Mouse (Mus musculus): Measurements from ENCODE around the gene Atg7. TPM values are rescaled to one million over a fixed set of nuclear protein-coding genes. Genes with fewer than 3 reads are reported as not detected.

The Atg7 gene
- total and polyA plus RNA-seq, 2 experiments from 2014 or later: 17.1 to 21.5 TPM

DNA sequence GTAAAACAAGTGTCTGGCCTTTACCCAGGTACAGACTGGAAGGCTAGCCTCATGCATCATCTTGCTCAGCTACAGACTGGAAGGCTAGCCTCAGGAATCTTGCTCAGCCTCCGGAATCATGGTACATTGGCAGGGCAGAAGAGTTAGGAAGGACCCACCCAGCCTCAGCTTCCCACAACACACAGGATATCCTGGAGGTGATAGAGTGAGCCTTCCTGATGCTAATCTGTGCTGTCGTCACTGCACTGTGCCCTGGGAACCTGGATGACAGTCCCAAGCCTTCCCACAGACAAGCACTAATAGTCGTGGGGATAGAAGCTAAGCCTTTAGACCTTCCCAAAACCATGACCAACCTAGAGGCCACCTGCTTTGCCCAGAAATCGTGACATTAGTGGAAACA, 223.7 kb downstream of the Atg7 start:
- Histone ChIP-seq H3K27ac (ENCODE audit: low read depth, low read length) (no peak overlapping the region; the same call in 1 of the 2 replicates), H3K4me2 (ENCODE audit: low read depth, low read length, poor library complexity, severe bottlenecking) (no peak overlapping the region), H3K4me1 (ENCODE audit: insufficient read depth, low read length) (peaks cover 11% of the 10 kb centered on the region; the same call in 1 of the 2 replicates), H3K4me3 (ENCODE audit: low read depth, low read length) (no peak overlapping the region), H3K27me3 (ENCODE audit: insufficient read depth, low read length) (no peaks in the 10 kb centered on the region), H3K9ac (replicated peaks; ENCODE audit: low read length, poor library complexity, severe bottlenecking) (no peak overlapping the region), H3K36me3 (ENCODE audit: insufficient read depth, low read length) (peaks cover 9% of the 10 kb centered on the region; the same call in 1 of the 2 replicates), H3K9me3 (ENCODE audit: low read length) (no peaks in the 10 kb centered on the region)
- ATAC-seq (ENCODE audit: low FRiP score) (no peak), DNase-seq (ENCODE audit: low spot score) (no peak)
- TF ChIP-seq CTCF (IDR thresholded peaks at IDR 0.05): no peak
- 76% methylated on average over 4 of the region's 4 CpGs for WGBS

DNA sequence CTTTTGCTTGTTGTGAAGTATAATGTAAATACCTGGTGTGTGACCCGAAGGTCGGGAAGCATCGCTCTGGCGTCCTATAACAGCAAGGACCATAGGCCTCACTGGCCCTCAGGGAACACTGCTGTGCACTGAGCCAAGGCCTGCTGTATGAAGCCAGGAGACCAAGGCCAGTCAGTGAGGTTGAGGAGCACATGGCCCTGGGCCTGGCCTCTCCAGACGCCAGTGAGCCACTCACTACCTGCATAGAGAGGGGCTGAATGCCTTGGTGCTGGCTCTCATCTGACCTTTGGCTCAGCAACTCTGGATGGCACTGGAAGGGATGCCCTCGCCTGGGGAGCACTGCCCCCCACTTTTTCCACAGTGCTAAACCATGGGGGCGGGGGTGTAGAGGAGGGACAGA, 225.8 kb downstream of the Atg7 start:
- ATAC-seq (ENCODE audit: low FRiP score): no peak
- TF ChIP-seq CTCF (IDR thresholded peaks at IDR 0.05): no peak
- Histone ChIP-seq H3K9ac (replicated peaks; ENCODE audit: low read length, poor library complexity, severe bottlenecking) (no peak overlapping the region), H3K27me3 (ENCODE audit: insufficient read depth, low read length) (no peaks in the 10 kb centered on the region), H3K9me3 (ENCODE audit: low read length) (no peaks in the 10 kb centered on the region), H3K4me3 (ENCODE audit: low read depth, low read length) (no peak overlapping the region), H3K4me1 (ENCODE audit: insufficient read depth, low read length) (peaks cover 11% of the 10 kb centered on the region; the same call in 1 of the 2 replicates), H3K27ac (ENCODE audit: low read depth, low read length) (no peak overlapping the region), H3K36me3 (ENCODE audit: insufficient read depth, low read length) (no peaks in the 10 kb centered on the region), H3K4me2 (ENCODE audit: low read depth, low read length, poor library complexity, severe bottlenecking) (no peak overlapping the region)
- 89% methylated on average over 7 of the region's 7 CpGs for WGBS
- no peak for DNase-seq (ENCODE audit: low spot score)

DNA sequence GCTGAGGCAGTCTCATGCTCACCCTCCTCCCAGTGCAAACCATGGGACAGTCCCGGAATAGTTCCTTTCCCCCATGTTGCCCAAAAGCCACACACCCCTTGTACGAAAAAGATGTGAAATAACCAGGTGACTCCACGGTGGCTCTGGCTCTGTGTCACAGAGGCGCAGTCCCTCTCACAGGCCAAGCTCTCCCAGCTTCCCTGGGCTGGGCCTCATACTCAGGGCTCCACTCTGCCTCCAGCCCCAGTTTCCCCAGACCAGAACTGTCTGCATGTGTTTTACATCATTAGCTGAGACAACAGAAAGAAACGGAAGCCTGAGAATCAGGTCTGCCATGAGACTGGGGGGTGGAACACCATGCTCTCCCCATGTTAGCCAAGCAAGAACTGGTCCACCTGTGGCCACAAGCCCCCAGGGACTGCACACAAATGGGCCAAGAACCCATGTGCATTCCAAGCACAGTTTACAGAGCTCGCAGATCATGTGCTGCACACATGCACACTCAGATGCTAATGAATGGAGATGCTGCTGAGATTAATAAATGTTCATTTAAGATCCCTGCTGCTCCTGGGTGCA, 226.7 kb downstream of the Atg7 start:
- H3K4me3 ChIP-seq (ENCODE audit: low read depth, low read length): no peak overlapping the region
- no peak overlapping the region for H3K27ac ChIP-seq (ENCODE audit: low read depth, low read length)
- no peak overlapping the region for H3K4me2 ChIP-seq (ENCODE audit: low read depth, low read length, poor library complexity, severe bottlenecking)
- no peak overlapping the region for H3K9ac ChIP-seq (replicated peaks; ENCODE audit: low read length, poor library complexity, severe bottlenecking)
- peaks cover 19% of the 10 kb centered on the region; the same call in 1 of the 2 replicates for H3K4me1 ChIP-seq (ENCODE audit: insufficient read depth, low read length)
- no peak for TF ChIP-seq CTCF (IDR thresholded peaks at IDR 0.05)
- DNase-seq (ENCODE audit: low spot score) (peak; percentile 45), ATAC-seq (ENCODE audit: low FRiP score) (no peak)
- no peaks in the 10 kb centered on the region for H3K9me3 ChIP-seq (ENCODE audit: low read length)
- no peaks in the 10 kb centered on the region for H3K27me3 ChIP-seq (ENCODE audit: insufficient read depth, low read length)
- 69% methylated on average over 6 of the region's 6 CpGs for WGBS
- H3K36me3 ChIP-seq (ENCODE audit: insufficient read depth, low read length): no peaks in the 10 kb centered on the region

DNA sequence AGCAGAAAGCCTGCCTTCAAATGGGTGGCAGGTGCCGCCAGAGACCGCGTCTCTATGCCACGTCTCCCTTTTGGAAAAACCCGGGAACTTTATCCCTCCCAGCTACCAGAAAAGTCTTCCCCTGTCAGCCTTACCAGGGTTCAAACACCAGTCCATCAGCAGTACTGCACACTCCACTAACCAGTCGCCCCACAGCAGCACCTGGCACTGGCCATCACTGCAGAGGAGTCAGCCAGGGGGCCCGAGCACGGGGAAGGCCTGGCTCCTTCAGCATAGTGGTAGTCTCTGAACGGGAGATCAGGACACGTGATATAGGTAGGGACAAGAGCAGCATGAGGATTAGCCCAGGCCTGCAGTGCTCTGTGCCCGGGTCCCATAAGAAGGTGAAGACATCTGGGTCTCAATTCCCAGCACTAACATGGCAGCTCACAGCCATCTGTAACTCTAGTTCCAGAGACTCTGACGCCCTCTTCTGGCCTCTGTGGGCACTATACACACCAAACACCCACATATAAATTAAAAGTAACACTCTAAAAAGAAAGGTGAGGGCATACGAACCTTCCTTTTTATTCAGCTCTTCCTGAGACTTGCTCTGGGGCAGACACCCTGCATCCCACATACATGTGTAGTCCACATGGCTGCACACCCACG, 228.2 kb downstream of the Atg7 start:
- TF ChIP-seq CTCF (IDR thresholded peaks at IDR 0.05): no peak
- Histone ChIP-seq H3K4me2 (ENCODE audit: low read depth, low read length, poor library complexity, severe bottlenecking) (no peak overlapping the region), H3K9ac (replicated peaks; ENCODE audit: low read length, poor library complexity, severe bottlenecking) (no peak overlapping the region), H3K27ac (ENCODE audit: low read depth, low read length) (no peak overlapping the region), H3K9me3 (ENCODE audit: low read length) (no peaks in the 10 kb centered on the region), H3K36me3 (ENCODE audit: insufficient read depth, low read length) (no peaks in the 10 kb centered on the region), H3K27me3 (ENCODE audit: insufficient read depth, low read length) (no peaks in the 10 kb centered on the region), H3K4me1 (ENCODE audit: insufficient read depth, low read length) (peaks cover 31% of the 10 kb centered on the region), H3K4me3 (ENCODE audit: low read depth, low read length) (no peak overlapping the region)
- no peak for ATAC-seq (ENCODE audit: low FRiP score)
- 89% methylated on average over 14 of the region's 14 CpGs for WGBS
- DNase-seq (ENCODE audit: low spot score): no peak

DNA sequence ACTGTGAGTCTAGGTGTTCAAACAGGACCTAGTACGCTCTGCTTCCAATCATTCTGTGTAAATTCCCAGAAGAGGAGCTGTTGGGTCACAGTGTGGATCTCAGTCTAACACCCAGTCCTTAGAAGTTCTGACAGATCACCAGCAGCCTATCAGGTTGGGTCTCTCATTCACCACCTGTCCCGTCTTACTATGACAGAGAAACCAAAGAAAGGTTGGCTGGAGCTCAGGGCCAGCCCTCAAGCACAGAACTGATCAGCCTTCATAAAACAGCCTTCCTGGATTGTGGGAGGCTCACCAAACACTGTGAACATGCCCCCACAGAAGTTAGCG, 230.9 kb downstream of the Atg7 start:
- H3K36me3 ChIP-seq (ENCODE audit: insufficient read depth, low read length): no peaks in the 10 kb centered on the region
- no peaks in the 10 kb centered on the region for H3K9me3 ChIP-seq (ENCODE audit: low read length)
- ATAC-seq (ENCODE audit: low FRiP score) (no peak), DNase-seq (ENCODE audit: low spot score) (no peak)
- H3K4me2 ChIP-seq (ENCODE audit: low read depth, low read length, poor library complexity, severe bottlenecking): peak overlapping the region; percentile 70
- no peak for TF ChIP-seq CTCF (IDR thresholded peaks at IDR 0.05)
- peak overlapping the region; percentile 52; the same call in 1 of the 2 replicates for H3K9ac ChIP-seq (replicated peaks; ENCODE audit: low read length, poor library complexity, severe bottlenecking)
- peak overlapping the region; percentile 88 for H3K27ac ChIP-seq (ENCODE audit: low read depth, low read length)
- no peaks in the 10 kb centered on the region for H3K27me3 ChIP-seq (ENCODE audit: insufficient read depth, low read length)
- 73% methylated on average over 3 of the region's 3 CpGs for WGBS
- H3K4me3 ChIP-seq (ENCODE audit: low read depth, low read length): no peak overlapping the region
- H3K4me1 ChIP-seq (ENCODE audit: insufficient read depth, low read length): peaks cover 33% of the 10 kb centered on the region

DNA sequence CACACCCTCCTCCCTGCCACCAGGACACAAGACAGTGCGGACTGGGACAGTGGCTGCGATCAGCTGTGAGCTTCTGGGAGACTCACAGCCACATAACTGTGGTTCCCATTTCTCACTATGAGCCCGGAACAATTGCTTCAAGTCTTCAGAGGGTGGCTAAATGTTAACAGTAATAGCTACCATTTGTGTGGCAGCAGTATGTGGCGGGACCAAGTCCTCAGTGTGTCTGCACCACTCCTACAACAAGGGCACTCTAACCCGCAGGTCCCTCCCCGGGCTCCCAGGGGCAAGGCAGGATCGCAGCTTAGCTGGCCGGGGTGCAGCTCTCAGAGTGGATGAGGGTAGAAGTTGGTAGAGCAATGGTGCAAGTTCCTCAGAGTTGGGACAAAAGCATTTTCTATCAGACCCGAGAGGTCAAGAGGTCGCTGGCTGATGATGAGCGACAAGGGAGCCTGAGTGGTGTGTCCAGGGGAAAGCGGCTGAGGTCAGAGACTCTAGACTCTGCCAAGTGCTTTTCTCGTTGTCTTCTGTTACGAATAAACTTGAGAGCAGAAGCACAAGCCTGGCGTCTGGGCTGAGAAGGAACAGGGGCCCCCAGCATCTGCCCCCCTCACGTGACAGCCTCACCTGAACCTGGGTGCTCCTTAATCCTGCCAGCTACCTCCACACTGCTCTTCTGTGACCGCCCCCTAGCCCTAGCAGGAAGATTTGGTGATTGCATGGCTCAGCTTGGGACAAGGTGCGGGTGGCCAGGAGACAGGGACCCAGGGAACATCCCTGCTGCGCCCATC, 231.4 kb downstream of the Atg7 start:
- ATAC-seq (ENCODE audit: low FRiP score): peak; percentile 20; the same call in 1 of the 2 replicates
- 13% methylated on average over 19 of the region's 19 CpGs for WGBS
- peaks cover 33% of the 10 kb centered on the region for H3K4me1 ChIP-seq (ENCODE audit: insufficient read depth, low read length)
- H3K9ac ChIP-seq (replicated peaks; ENCODE audit: low read length, poor library complexity, severe bottlenecking): peak overlapping the region; percentile 52
- peak overlapping the region; percentile 70 for H3K4me2 ChIP-seq (ENCODE audit: low read depth, low read length, poor library complexity, severe bottlenecking)
- peak; percentile 31 for DNase-seq (ENCODE audit: low spot score)
- no peaks in the 10 kb centered on the region for H3K9me3 ChIP-seq (ENCODE audit: low read length)
- peak overlapping the region; percentile 29 for H3K4me3 ChIP-seq (ENCODE audit: low read depth, low read length)
- H3K27me3 ChIP-seq (ENCODE audit: insufficient read depth, low read length): no peaks in the 10 kb centered on the region
- peak; percentile 20; the same call in 1 of the 2 replicates for TF ChIP-seq CTCF (IDR thresholded peaks at IDR 0.05)
- H3K27ac ChIP-seq (ENCODE audit: low read depth, low read length): peak overlapping the region; percentile 88
- H3K36me3 ChIP-seq (ENCODE audit: insufficient read depth, low read length): no peaks in the 10 kb centered on the region

Data from midbrain, postnatal 0 days (tissue).